Mouse (Mus musculus) liver, embryonic 12.5 days (tissue): ENCODE data around the gene Cnga1. TPM values are rescaled to one million over a fixed set of nuclear protein-coding genes. Genes with fewer than 3 reads are reported as not detected.
"Not testable (repeated sequence)": the region's sequence is repeated elsewhere in the genome, so short reads cannot be mapped to it uniquely, and the experiment has no call there.

Experiments used
- ATAC-seq: fragments of 200-750 bp; cut with Nextera tagmentation; 2 replicates; pipeline ENCODE4 v1.8.0; 2017; ENCODE audit warnings: moderate number of reproducible peaks, mild to moderate bottlenecking, moderate library complexity
- H3K27ac ChIP-seq: fragments of 300-500 bp; sonication (generic); 2 replicates; pipeline ENCODE4 v1.5.1; 2016; ENCODE audit warnings: mild to moderate bottlenecking
- H3K27me3 ChIP-seq: fragments of 300-500 bp; sonication (generic); replicated peaks from 2 replicates; pipeline ENCODE4 v1.6.1; 2016; ENCODE audit warnings: mild to moderate bottlenecking, moderate library complexity
- H3K36me3 ChIP-seq: fragments of 300-500 bp; sonication (generic); 2 replicates; pipeline ENCODE4 v1.6.1; 2016; ENCODE audit warnings: mild to moderate bottlenecking, moderate library complexity
- H3K4me1 ChIP-seq: fragments of 300-500 bp; sonication (generic); 2 replicates; pipeline ENCODE4 v1.6.1; 2016
- H3K4me2 ChIP-seq: fragments of 300-500 bp; sonication (generic); 2 replicates; pipeline ENCODE4 v1.6.1; 2016; ENCODE audit warnings: mild to moderate bottlenecking, moderate library complexity
- H3K4me3 ChIP-seq: fragments of 300-500 bp; sonication (generic); 2 replicates; pipeline ENCODE4 v1.5.1; 2016; ENCODE audit warnings: mild to moderate bottlenecking, moderate library complexity
- H3K9ac ChIP-seq: fragments of 300-500 bp; sonication (generic); 2 replicates; pipeline ENCODE4 v1.6.1; 2016; ENCODE audit warnings: mild to moderate bottlenecking, moderate library complexity
- H3K9me3 ChIP-seq: fragments of 300-500 bp; sonication (generic); replicated peaks from 2 replicates; pipeline ENCODE4 v1.6.1; 2016; ENCODE audit warnings: mild to moderate bottlenecking, moderate library complexity
- WGBS: fragments of 180-500 bp; shearing (Covaris S2); methylation state at CpG from one replicate; pipeline ENCODE4 v1.1.7; 2016; ENCODE audit not compliant: insufficient replicate concordance; 5-methylcytosine and 5-hydroxymethylcytosine counted together
- polyA plus RNA-seq: library from polyadenylated mRNA; unstranded; fragments of >200 nt; fragmentation: Nextera tagmentation; extraction: Ambion mirVana; gene quantifications from 2 replicates; pipeline ENCODE4 v1.2.1, GENCODE M21; 2016

Cnga1 gene
- polyA plus RNA-seq, 1 experiment from 2014 or later: not detected

DNA sequence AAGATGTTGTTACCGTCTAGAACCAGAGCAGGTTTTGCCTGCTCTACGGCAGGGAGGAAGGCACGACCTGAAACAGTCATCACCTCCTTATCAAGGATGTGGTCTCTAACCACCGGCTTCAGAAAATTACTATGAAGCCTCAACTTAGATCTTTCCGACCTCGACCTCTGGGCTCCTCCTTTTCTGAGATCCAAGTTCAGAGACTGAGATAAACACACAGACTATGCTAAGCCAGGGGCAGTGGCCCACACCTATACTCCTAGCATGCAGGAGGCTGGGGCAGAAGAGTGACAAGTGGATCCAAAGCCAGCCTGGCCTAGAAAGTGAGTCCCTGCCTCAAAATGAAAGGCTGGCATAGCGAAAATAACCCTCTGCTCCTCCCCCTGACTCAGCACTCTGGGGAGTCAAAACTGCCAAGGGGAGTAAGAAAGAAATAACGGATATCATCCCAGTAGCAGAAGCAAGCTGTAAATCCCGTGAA lies 9.2 kb downstream of the Cnga1 start:
- peak overlapping the region; percentile 18 for H3K4me2 ChIP-seq
- ATAC-seq: no peak; the same call in 1 of the 2 replicates
- H3K9ac ChIP-seq: no peak overlapping the region
- H3K4me1 ChIP-seq: no peaks in the 10 kb centered on the region
- H3K27me3 ChIP-seq: no peaks in the 10 kb centered on the region
- no peaks in the 10 kb centered on the region for H3K9me3 ChIP-seq
- H3K36me3 ChIP-seq: no peaks in the 10 kb centered on the region
- H3K4me3 ChIP-seq: no peak overlapping the region
- H3K27ac ChIP-seq: no peak overlapping the region
- 35% methylated on average over 9 of the region's 9 CpGs for WGBS

DNA sequence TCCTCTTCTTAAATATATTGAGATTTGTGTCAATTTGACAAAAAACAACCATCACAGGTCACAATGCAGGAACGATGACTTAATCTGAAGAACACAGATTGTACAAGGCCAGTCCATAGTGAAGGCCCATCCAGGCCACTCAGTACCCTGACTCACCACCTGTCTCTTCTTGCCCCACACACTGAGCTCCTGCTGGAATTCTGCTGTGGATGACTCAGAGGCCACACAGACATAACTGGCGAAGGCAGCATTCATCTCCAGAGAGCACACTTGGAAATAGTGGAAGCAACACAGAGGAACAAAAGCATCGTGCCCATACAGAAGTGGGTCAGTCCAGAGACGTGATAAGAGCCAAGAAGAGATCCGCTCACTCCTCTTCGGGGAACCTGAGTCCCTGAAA lies 14.0 kb downstream of the Cnga1 start:
- WGBS: 69% methylated on average over 6 of the region's 6 CpGs
- H3K27ac ChIP-seq: no peak overlapping the region
- no peak overlapping the region for H3K9ac ChIP-seq
- H3K36me3 ChIP-seq: no peaks in the 10 kb centered on the region
- H3K4me1 ChIP-seq: no peaks in the 10 kb centered on the region
- no peaks in the 10 kb centered on the region for H3K27me3 ChIP-seq
- H3K4me2 ChIP-seq: no peak overlapping the region
- H3K9me3 ChIP-seq: no peaks in the 10 kb centered on the region
- no peak overlapping the region for H3K4me3 ChIP-seq
- no peak for ATAC-seq

- WGBS: 48% methylated on average over 1 of the region's 1 CpGs
- no peaks in the 10 kb centered on the region for H3K4me1 ChIP-seq
- no peak for ATAC-seq
Measured at GRCm38 (mm10) chr5:72621022-72621421, 23.1 kb downstream of the Cnga1 start.

GRCm38 (mm10) chr5:72617413-72617812 lies 26.7 kb downstream of the Cnga1 start:
- Histone ChIP-seq H3K9me3 (no peaks in the 10 kb centered on the region), H3K36me3 (no peaks in the 10 kb centered on the region), H3K4me1 (no peaks in the 10 kb centered on the region), H3K9ac (no peak overlapping the region), H3K27ac (no peak overlapping the region), H3K27me3 (no peaks in the 10 kb centered on the region), H3K4me3 (no peak overlapping the region), H3K4me2 (no peak overlapping the region)
- ATAC-seq: no peak
- WGBS: 40% methylated on average over 4 of the region's 4 CpGs

More at GRCm38 (mm10) chr5:72621022-72621421, 23.1 kb downstream of the Cnga1 start:
- no peak overlapping the region for H3K4me2 ChIP-seq
- H3K27ac ChIP-seq: no peak overlapping the region
- no peak overlapping the region for H3K4me3 ChIP-seq
- H3K27me3 ChIP-seq: no peaks in the 10 kb centered on the region
- no peak overlapping the region for H3K9ac ChIP-seq
- no peaks in the 10 kb centered on the region for H3K9me3 ChIP-seq
- no peaks in the 10 kb centered on the region for H3K36me3 ChIP-seq

GRCm38 (mm10) chr5:72603138-72603537 lies 40.9 kb downstream of the Cnga1 start:
- WGBS: 74% methylated on average over 4 of the region's 4 CpGs

DNA sequence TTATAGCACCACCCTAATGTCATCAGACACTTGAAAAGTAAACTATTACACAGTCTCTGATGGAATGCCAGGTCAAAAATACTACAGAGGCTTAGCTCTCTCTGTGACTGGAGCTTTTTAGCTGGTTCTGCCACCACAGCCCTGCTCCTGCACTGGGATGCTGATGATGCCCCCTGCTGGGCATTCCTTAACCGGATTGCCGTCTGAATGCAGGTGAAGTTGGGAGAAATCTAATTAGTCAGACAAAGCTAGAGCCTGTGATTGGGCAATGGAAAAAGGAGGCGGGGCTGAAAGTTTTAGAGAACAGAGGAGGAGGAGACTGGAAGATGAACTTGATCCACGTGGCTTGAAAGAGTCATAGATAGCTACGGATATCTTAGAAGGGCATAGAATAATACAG lies 43.1 kb downstream of the Cnga1 start:
- peak; percentile 44; the same call in 1 of the 2 replicates for ATAC-seq
- Histone ChIP-seq H3K4me3 (no peak overlapping the region), H3K27ac (no peak overlapping the region), H3K9ac (no peak overlapping the region), H3K4me1 (no peaks in the 10 kb centered on the region), H3K4me2 (no peak overlapping the region), H3K9me3 (no peaks in the 10 kb centered on the region), H3K27me3 (no peaks in the 10 kb centered on the region), H3K36me3 (no peaks in the 10 kb centered on the region)
- 12% methylated on average over 5 of the region's 5 CpGs for WGBS

More at GRCm38 (mm10) chr5:72603138-72603537, 40.9 kb downstream of the Cnga1 start:
- H3K36me3 ChIP-seq: no peaks in the 10 kb centered on the region
- no peak for ATAC-seq
- H3K4me1 ChIP-seq: no peaks in the 10 kb centered on the region
- H3K4me3 ChIP-seq: no peak overlapping the region
- no peak overlapping the region for H3K9ac ChIP-seq
- no peaks in the 10 kb centered on the region for H3K27me3 ChIP-seq
- no peak overlapping the region for H3K4me2 ChIP-seq
- H3K9me3 ChIP-seq: no peaks in the 10 kb centered on the region
- H3K27ac ChIP-seq: no peak overlapping the region

- WGBS: 5% methylated on average over 32 of the region's 38 CpGs
- H3K27ac ChIP-seq: no peak within 1 kb of the TSS
- peaks cover 42% of the 10 kb centered on the region for H3K27me3 ChIP-seq
- ATAC-seq: no peak
- peak within 1 kb of the TSS; percentile 58 for H3K4me2 ChIP-seq
- no peak within 1 kb of the TSS for H3K9ac ChIP-seq
- no peaks in the 10 kb centered on the region for H3K4me1 ChIP-seq
- H3K9me3 ChIP-seq: no peaks in the 10 kb centered on the region
- H3K4me3 ChIP-seq: peak within 1 kb of the TSS; percentile 31
- no peaks in the 10 kb centered on the region for H3K36me3 ChIP-seq
Measured at GRCm38 (mm10) chr5:72587192-72587681, 56.8 kb downstream of the Cnga1 start, which contains the start of gene Gm5868. Gm5868 (minus strand) TSS chr5:72587551.

- Histone ChIP-seq H3K4me3 (peak overlapping the region; percentile 31), H3K4me2 (peak overlapping the region; percentile 58), H3K27me3 (peaks cover 47% of the 10 kb centered on the region)
- ATAC-seq, H3K9me3 ChIP-seq, H3K36me3 ChIP-seq, H3K4me1 ChIP-seq, H3K27ac ChIP-seq, H3K9ac ChIP-seq: not testable (repeated sequence)
- WGBS: 35% methylated on average over 25 of the region's 25 CpGs
Measured at GRCm38 (mm10) chr5:72586667-72587191, 57.3 kb downstream of the Cnga1 start.

DNA sequence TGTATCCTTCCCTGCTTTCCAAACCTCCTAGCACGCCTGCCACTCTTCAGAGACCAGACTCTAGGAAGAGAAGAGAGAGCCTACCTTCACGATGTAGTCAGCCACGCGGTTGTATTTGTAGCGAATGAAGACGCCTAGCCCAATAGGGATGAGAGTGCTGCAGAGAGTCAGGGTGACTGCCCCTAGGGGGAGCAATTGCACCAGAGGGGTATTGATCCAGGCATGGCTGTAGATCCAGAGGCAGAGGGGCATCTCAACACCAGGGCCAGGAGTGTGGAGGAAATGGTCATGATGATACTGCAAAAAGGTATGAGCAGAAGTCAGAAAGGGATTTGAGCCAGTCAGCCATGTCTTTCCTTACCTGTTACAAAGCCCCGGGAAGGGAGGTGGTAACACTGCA lies 58.0 kb downstream of the Cnga1 start:
- not testable (repeated sequence) for H3K9me3 ChIP-seq, H3K27ac ChIP-seq, H3K9ac ChIP-seq, H3K36me3 ChIP-seq, H3K4me3 ChIP-seq, H3K4me2 ChIP-seq, ATAC-seq, H3K4me1 ChIP-seq
- WGBS: 42% methylated on average over 7 of the region's 7 CpGs
- peaks cover 53% of the 10 kb centered on the region for H3K27me3 ChIP-seq

- peak within 1 kb of the TSS; percentile 64 for H3K4me2 ChIP-seq
- WGBS: 13% methylated on average over 19 of the region's 21 CpGs
- not testable (repeated sequence) for ATAC-seq, H3K9ac ChIP-seq, H3K9me3 ChIP-seq, H3K36me3 ChIP-seq, H3K4me1 ChIP-seq, H3K27ac ChIP-seq
- H3K4me3 ChIP-seq: peak within 1 kb of the TSS; percentile 40
- H3K27me3 ChIP-seq: peaks cover 53% of the 10 kb centered on the region
Measured at GRCm38 (mm10) chr5:72580970-72581332, 63.1 kb downstream of the Cnga1 start, which contains the start of gene Zar1. Zar1 (minus strand) TSS chr5:72581254.

DNA sequence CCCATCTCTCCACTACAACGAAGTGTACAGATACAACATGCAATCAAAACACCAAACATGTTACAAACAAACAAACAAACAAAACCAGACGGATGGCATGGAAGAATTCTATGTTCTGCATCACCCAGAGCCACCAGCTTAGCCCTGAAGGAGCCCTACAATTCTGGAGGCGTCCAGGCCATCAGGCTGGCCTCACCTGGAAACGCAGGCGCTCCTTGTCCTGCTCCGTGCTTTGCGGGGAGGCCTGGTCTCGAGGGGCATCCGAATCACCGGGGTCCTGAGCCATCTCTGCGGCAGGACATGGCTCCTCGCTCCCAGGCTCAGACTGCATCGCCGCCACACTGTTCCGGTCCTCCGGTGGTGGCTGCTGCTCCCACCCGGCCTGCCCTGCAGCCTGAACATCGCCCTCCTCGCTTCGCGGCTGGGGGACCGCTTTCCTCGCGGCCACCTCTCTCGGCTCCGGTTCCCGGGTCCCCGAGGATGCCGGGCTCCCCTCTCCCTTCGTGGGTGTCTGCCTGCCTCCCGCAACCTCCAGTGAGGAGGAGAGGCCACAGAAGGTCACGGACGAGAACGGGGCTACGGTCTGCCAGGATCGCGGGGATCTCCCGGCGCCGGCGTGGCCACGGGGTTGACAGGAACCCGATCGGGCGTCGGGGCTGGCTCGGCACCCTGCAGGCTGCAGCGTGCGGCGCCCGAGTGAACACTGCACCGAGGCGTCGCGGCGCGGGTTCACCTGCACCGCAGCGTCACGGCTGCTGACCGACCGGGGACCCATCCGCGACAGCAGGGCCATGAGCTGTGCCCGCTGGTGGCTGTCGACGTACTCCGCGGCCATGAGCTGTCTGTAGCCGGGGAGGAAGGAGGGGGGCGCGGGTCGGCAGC lies 63.7 kb downstream of the Cnga1 start:
- H3K27ac ChIP-seq, H3K9ac ChIP-seq, H3K36me3 ChIP-seq, ATAC-seq, H3K9me3 ChIP-seq, H3K4me1 ChIP-seq: not testable (repeated sequence)
- 6% methylated on average over 70 of the region's 73 CpGs for WGBS
- peaks cover 49% of the 10 kb centered on the region for H3K27me3 ChIP-seq
- peak overlapping the region; percentile 40 for H3K4me3 ChIP-seq
- peak overlapping the region; percentile 64 for H3K4me2 ChIP-seq

- 65% methylated on average over 10 of the region's 10 CpGs for WGBS
- H3K27me3 ChIP-seq: peaks cover 49% of the 10 kb centered on the region
- H3K4me3 ChIP-seq, H3K36me3 ChIP-seq, H3K9me3 ChIP-seq, H3K27ac ChIP-seq, ATAC-seq, H3K4me2 ChIP-seq, H3K9ac ChIP-seq, H3K4me1 ChIP-seq: not testable (repeated sequence)
Measured at GRCm38 (mm10) chr5:72579599-72579998, 64.5 kb downstream of the Cnga1 start.
